Mouse (Mus musculus): ENCODE measurements around the gene Slc25a22. TPM values are rescaled to one million over a fixed set of nuclear protein-coding genes. Genes with fewer than 3 reads are reported as not detected.

The Slc25a22 gene
- total RNA-seq, 1 experiment from 2014 or later, result 14.8 TPM

DNA sequence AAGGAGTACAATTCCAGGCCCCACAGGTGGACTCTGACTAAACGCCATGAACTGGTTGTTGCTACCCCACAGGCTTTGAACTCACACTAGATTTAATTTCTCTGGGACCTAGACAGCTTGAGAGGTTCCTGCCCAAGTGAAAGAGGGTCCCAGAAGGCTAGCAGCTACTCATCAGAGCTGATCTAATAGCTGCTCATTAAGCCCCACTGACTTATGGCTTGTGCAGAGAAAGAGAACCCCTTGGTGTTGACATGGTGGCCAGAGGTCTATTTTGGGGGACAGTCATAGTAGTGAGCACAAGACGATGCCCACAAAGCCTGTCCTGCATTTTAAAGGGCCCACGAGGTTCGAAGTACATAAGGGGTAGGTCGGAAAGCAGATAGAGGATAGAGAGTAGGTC lies 36.5 kb upstream of the Slc25a22 start:
- ATAC-seq (replicated peaks; ENCODE audit: insufficient number of reproducible peaks, low FRiP score, low TSS enrichment, poor library complexity, severe bottlenecking), result no peak

DNA sequence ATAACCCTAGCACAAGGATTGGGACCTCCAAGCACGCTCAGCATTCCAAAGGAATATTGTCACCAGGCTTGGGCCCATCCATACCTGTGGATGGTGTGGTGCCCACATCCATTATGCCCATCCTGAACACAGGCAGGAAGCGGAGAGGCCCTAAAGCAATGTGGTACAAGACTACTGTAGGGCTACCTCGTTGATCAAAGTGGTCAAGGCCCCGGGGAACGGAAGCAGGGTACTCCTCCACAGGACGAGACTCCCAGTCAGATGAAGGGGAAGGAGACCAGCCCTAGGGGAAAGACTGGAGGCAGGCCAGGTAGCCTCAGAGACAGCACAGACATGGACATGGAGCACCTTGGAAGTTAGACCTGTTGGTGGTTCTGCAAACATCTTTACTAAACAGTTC lies 35.1 kb upstream of the Slc25a22 start:
- no peak for ATAC-seq (replicated peaks; ENCODE audit: insufficient number of reproducible peaks, low FRiP score, low TSS enrichment, poor library complexity, severe bottlenecking)

- ATAC-seq (replicated peaks; ENCODE audit: insufficient number of reproducible peaks, low FRiP score, low TSS enrichment, poor library complexity, severe bottlenecking), result no peak
These were observed 34.5 kb upstream of the Slc25a22 start for GRCm38 (mm10) chr7:141472226-141472625.

- ATAC-seq (replicated peaks; ENCODE audit: insufficient number of reproducible peaks, low FRiP score, low TSS enrichment, poor library complexity, severe bottlenecking), result no peak
These were observed 33.5 kb upstream of the Slc25a22 start for GRCm38 (mm10) chr7:141471236-141471635.

DNA sequence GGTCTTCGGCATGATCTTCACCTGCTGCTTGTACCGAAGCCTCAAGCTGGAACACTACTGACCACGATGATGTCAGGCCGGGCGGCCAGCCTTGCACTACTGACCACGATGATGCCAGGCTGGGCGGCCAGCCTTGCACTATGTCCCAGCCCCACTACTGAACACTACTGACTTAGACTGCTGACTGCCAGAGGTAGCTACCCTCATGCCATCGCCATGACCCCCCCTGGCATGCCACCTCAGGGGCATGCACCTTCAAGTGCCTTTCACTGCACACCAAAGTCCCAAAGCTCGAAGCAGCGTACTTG lies 32.9 kb upstream of the Slc25a22 start:
- ATAC-seq (replicated peaks; ENCODE audit: insufficient number of reproducible peaks, low FRiP score, low TSS enrichment, poor library complexity, severe bottlenecking), result no peak

DNA sequence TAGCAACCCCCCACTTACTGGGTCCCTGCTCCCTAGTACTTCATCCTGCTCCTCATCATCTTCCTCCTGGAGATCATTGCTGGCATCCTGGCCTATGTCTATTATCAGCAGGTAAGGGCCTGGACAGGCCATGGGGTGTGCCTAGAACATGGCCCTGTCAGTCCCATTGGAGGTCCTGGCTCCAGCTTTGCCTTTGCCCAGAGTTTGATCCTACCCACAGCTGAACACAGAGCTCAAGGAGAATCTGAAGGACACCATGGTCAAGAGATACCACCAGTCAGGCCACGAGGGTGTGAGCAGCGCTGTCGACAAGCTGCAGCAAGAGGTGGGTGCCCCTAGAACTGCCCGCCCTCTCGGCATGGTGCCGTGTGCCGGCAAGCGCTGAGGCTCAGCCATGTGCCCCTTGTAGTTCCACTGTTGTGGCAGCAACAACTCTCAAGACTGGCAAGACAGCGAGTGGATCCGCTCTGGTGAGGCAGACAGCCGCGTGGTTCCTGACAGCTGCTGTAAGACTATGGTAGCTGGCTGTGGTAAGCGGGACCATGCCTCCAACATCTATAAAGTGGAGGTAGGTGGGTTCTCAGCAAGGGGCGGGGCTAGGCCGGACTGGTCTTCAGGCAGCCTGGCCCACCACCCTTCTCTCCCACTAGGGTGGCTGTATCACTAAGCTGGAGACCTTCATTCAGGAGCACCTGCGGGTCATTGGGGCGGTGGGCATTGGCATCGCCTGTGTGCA lies 32.4 kb upstream of the Slc25a22 start:
- no peak for ATAC-seq (replicated peaks; ENCODE audit: insufficient number of reproducible peaks, low FRiP score, low TSS enrichment, poor library complexity, severe bottlenecking)

GRCm38 (mm10) chr7:141469352-141469751 lies 31.7 kb upstream of the Slc25a22 start:
- ATAC-seq (replicated peaks; ENCODE audit: insufficient number of reproducible peaks, low FRiP score, low TSS enrichment, poor library complexity, severe bottlenecking), result no peak

DNA sequence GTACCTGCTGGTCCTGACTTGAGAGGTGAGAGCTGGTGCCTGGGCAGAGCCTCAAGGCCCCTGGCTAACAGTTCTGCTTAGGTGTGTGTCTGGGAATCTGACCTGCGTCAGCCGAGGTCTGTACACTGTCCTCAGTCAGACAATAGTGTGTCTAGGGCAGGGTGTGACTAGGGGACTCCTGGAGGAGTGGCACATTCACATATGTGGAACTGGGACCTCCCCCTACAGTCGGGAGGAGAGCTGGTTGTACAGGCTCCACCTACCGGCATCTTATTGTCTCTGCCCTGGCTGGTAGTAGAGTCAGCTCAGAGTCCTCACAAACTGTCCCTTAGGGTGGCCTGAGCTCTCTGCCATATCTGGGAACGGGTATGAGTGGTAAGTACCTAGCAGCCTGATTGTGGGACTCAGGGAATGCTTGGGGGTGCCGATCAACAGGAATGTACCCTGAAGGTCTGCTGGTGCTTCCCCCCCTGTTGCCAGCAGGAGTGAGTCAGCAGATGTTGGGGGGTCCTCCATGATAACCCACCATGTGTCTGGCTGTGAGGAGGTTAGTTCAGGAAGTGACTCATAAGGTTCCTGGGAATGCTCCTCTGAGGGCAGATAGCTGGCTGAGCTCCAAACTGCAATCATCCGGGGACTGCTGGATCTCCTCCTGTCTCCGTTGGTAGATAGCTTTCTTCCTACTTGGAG lies 31.0 kb upstream of the Slc25a22 start:
- ATAC-seq (replicated peaks; ENCODE audit: insufficient number of reproducible peaks, low FRiP score, low TSS enrichment, poor library complexity, severe bottlenecking), result peak; percentile 21

DNA sequence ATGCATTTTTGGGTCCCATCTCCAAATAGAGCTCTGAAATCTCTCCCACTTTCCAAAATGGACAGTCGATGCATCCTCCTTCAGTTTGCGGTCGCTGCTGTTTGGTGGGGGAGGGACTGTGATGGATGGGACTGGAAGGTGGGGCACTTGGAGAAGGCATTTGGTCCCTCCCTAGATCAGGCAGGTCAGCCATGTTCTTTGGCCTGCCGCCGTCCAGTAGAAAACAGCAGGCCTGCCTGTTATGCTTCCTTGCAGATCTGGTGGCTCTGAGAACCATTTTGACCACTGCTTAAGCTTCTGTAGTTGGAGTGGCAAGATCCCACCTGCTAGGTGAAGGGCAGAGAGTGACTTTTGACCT lies 30.5 kb upstream of the Slc25a22 start:
- ATAC-seq (replicated peaks; ENCODE audit: insufficient number of reproducible peaks, low FRiP score, low TSS enrichment, poor library complexity, severe bottlenecking), result no peak

GRCm38 (mm10) chr7:141467230-141468030 lies 29.7 kb upstream of the Slc25a22 start, which contains the start of gene Cd151:
TSS of gene Cd151 (plus strand) at chr7:141467392.
- peak; percentile 28 for ATAC-seq (replicated peaks; ENCODE audit: insufficient number of reproducible peaks, low FRiP score, low TSS enrichment, poor library complexity, severe bottlenecking)

- no peak for ATAC-seq (replicated peaks; ENCODE audit: insufficient number of reproducible peaks, low FRiP score, low TSS enrichment, poor library complexity, severe bottlenecking)
These were observed 29.0 kb upstream of the Slc25a22 start for GRCm38 (mm10) chr7:141466607-141467148.

- ATAC-seq (replicated peaks; ENCODE audit: insufficient number of reproducible peaks, low FRiP score, low TSS enrichment, poor library complexity, severe bottlenecking), result no peak
These were observed 28.3 kb upstream of the Slc25a22 start for GRCm38 (mm10) chr7:141466045-141466394.

DNA sequence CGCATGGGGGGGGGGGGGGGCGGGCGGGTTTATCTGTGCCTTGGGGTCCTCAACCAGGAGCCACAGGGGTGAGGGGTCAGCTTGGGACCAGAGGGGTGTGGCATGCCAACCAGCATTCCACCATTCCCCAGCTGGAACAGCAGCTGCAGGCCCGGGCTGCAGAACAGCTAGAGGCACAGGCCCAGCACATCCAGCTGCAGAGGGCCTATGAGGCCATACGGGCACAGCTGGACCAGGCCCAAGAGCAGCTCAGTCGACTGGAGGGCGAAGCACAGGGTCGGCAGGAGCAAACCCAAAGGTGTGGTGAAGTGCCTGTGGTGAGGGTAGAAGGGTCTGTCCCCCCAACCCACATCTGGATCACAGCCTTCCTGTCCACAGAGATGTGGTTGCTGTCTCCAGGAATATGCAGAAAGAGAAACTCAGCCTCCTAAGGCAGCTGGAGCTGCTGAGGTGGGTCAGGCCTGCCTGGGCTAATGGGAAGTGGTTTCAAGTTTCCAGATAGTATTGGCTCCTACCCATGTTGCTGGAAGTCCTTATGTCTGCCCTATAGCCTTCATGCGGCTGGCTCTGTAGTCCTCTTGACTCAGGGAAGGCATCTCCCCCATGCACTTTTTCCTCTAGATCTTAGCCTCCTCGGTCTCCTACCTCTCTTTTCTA lies 27.8 kb upstream of the Slc25a22 start:
- no peak for ATAC-seq (replicated peaks; ENCODE audit: insufficient number of reproducible peaks, low FRiP score, low TSS enrichment, poor library complexity, severe bottlenecking)

DNA sequence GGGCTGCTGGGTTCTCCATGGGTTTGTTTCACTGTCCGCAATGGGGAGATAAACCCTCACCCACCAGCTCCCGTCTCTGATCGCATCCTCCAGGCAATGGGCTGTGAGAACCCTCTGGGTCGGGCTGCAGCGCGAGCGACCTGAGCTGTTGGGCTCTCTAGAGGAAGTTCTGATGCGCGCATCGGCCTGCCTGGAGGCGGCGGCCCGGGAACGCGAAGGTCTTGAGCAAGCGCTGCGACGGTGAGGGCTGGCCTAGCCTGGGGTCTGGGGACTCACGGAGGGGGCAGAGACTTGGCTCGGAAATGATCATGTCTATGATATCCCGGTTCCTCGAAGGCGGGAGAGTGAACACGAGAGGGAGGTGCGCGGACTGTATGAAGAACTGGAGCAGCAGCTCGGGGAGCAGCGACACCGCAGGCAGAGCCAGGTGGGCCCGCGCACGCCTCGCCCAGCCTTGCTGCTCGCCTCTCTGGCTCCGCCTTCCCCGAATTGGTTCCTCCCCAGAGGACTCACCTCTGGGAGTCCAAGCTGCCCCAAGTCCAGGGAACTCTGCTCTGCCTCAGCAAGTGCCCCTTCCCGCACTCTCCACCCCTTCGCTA lies 27.0 kb upstream of the Slc25a22 start:
- ATAC-seq (replicated peaks; ENCODE audit: insufficient number of reproducible peaks, low FRiP score, low TSS enrichment, poor library complexity, severe bottlenecking), result no peak

DNA sequence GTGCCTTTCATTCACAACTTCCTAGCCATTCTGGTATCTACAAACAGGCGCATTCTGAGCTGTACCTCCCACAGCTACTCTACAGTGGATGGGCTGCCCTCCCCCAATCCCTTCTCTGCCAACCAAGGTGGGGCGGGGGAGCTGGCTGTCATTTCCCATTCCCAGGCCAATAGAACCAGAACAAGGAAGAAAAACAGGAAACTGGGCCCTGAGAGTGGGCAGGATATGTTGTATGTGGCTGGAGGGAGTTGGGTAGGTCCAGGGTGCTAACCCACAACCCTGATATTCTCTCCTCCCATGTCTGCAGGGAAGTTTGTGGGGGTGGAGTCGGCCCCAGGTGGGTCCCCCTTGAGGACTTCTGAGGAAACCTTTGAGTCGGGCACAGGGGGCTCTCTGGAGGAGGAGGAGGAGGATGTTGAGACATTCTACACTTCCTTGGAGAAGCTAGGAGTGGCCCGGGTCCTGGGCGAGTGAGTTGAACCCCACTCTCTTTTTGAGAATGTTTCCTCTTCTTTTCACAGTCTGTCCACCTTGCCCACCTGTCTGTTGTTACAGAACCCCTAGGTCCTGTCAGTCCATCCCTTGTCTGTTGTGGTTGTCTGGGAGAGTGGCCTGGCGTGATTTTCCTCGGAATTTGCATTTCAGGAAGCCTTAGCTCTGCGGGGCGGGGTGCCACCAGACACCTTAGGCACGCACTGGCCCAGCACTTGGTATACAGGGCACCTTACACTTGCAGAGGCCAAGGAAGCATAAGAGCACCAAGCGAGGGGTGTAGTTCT lies 26.3 kb upstream of the Slc25a22 start:
- ATAC-seq (replicated peaks; ENCODE audit: insufficient number of reproducible peaks, low FRiP score, low TSS enrichment, poor library complexity, severe bottlenecking), result no peak

GRCm38 (mm10) chr7:141462333-141462821 lies 24.7 kb upstream of the Slc25a22 start:
- no peak for ATAC-seq (replicated peaks; ENCODE audit: insufficient number of reproducible peaks, low FRiP score, low TSS enrichment, poor library complexity, severe bottlenecking)

DNA sequence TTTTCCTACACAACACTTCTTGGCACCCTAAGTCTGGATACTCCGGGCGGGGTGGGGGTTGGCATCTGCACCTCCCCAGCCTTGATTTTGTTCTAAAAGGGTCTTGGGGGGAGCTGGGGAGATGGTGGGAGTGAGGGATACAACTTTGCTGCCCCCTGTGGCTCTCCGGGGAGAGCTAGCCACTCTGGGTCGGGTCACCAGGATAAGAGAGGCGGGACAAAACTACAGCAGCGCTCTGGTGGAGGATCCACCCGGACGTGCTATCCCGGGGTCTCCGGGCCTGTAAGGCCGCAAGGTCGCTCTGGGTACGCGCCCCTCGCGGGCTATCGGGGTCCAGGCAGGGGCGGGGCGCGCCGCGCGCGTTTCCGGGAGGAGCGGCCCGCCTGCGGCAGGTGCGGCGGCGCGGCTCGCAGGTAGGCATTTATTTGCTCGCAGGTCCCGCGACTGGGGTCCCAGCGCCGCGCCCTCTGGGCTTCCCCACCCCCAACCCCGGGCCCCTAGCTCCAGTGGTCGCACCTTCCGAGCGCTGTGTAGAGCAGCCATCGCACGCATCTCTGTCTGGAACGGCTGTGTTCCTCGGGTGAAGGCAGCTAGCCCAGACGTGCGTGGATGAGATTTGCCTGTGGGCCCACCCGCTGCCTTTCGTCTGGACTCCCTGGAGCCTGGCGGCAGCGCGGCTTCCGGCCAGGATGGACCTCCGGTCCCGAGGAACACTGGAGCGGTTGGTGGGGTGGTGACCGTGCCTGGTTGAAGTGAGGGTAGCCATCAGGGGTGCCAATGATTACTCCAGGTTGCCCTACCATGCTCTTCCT lies 24.0 kb upstream of the Slc25a22 start:
- ATAC-seq (replicated peaks; ENCODE audit: insufficient number of reproducible peaks, low FRiP score, low TSS enrichment, poor library complexity, severe bottlenecking), result no peak

Data from monocyte, adult 5-6 weeks (primary cell).